Mouse (Mus musculus) forebrain, embryonic 16.5 days (tissue): ENCODE measurements at regions not wholly inside any gene's neighbourhood (a gene's known extent, or its start where the extent isn't known, plus 50 kb on each side); places are given as distances from the start of the nearest gene placed in this dataset.

Source experiments
- ATAC-seq: fragments of 200-750 bp; cut with Nextera tagmentation; 2 replicates; pipeline ENCODE4 v1.8.0; 2017; ENCODE audit warnings: mild to moderate bottlenecking, moderate library complexity
- H3K27ac ChIP-seq: fragments of 300-500 bp; sonication (generic); 2 replicates; pipeline ENCODE4 v1.5.1; 2014; ENCODE audit warnings: low read length, control low read depth
- H3K27me3 ChIP-seq: fragments of 300-500 bp; sonication (generic); replicated peaks from 2 replicates; pipeline ENCODE4 v1.6.1; 2014; ENCODE audit warnings: low read length; ENCODE audit not compliant: control insufficient read depth, insufficient read depth
- H3K36me3 ChIP-seq: fragments of 300-500 bp; sonication (generic); 2 replicates; pipeline ENCODE4 v1.6.1; 2014; ENCODE audit not compliant: control insufficient read depth, insufficient read depth
- H3K4me1 ChIP-seq: fragments of 300-500 bp; sonication (generic); replicated peaks from 2 replicates; pipeline ENCODE4 v1.6.1; 2014; ENCODE audit warnings: low read length; ENCODE audit not compliant: control insufficient read depth, insufficient read depth
- H3K4me2 ChIP-seq: fragments of 300-500 bp; sonication (generic); 2 replicates; pipeline ENCODE4 v1.6.1; 2014; ENCODE audit warnings: mild to moderate bottlenecking, low read length, control low read depth
- H3K4me3 ChIP-seq: fragments of 300-500 bp; sonication (generic); replicated peaks from 2 replicates; pipeline ENCODE4 v1.5.1; 2014; ENCODE audit warnings: mild to moderate bottlenecking, low read length, control low read depth
- H3K9ac ChIP-seq: fragments of 300-500 bp; sonication (generic); replicated peaks from 2 replicates; pipeline ENCODE4 v1.6.1; 2014; ENCODE audit warnings: low read depth, low read length, control low read depth
- H3K9me3 ChIP-seq: fragments of 300-500 bp; sonication (generic); 2 replicates; pipeline ENCODE4 v1.6.1; 2016; ENCODE audit warnings: low read length; ENCODE audit not compliant: control insufficient read depth
- WGBS: fragments of 180-500 bp; shearing (Covaris S2); extraction: QIAGEN DNeasy Blood & Tissue Kit; methylation state at CpG from one replicate; pipeline ENCODE4 v1.1.7; 2014; 5-methylcytosine and 5-hydroxymethylcytosine counted together

DNA sequence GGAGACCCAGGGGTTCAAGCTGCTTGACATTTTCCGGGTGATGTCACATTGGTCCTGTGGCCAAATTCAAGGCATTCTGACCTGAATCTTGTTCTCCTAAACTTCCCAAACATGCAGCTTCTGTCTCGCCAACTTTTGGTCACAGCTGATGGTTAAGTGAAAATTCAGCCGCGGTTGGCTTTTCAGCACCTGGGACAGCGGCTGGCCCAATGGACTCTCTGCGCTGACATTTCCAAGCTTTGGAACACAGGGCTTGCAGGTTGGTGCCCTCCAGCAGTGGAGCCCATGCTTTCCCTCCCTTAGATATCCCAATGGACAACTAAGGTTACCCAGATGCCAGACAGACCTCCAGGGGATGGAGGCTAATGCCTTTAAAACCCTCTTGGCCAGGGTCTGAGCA lies 100.2 kb downstream of the Aipl1 start:
- H3K9ac ChIP-seq = no peak overlapping the region
- no peak overlapping the region for H3K27ac ChIP-seq
- no peaks in the 10 kb centered on the region for H3K4me1 ChIP-seq
- no peaks in the 10 kb centered on the region for H3K9me3 ChIP-seq
- no peak overlapping the region for H3K4me3 ChIP-seq
- H3K27me3 ChIP-seq = no peaks in the 10 kb centered on the region
- H3K36me3 ChIP-seq = no peaks in the 10 kb centered on the region
- WGBS = 35% methylated on average over 6 of the region's 6 CpGs
- no peak for ATAC-seq
- H3K4me2 ChIP-seq = no peak overlapping the region

DNA sequence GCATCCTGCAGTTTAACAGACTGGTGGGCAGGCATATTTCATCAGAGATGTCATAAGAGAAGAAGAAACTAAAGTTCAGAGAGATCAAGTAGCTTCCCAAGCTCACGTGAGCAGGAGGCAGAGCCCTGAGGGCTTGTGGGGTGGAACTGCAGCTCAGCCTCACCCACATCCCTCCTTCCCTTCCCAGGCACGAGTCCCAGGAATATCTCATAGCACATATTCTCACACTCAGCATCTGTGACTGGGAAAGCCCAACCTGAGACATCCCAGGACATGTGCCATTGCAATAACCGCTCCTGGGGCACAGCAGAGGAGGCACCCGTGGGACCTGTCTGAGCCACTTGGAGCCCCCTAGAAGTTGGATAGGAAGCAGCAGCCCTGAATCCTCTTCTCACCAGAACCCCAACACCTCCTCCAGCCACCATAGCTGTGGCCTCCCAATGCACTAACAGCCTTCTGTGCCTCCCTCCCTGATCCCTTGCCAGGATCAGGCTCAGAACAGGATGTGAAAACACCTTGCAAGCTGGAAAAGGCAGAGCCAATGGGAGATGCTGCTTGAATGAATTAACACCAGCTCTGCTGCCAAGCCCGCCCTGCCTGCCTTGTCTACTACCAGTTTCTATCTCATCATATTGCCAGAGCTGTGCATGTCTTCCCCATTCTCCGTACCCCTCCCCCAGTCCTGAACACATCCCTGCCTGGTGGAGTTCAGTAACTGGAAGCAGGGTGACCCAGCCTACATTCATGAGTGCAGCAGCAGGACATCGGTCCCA lies 107.4 kb downstream of the Aipl1 start:
- 57% methylated on average over 7 of the region's 7 CpGs for WGBS
- H3K9ac ChIP-seq = no peak overlapping the region
- ATAC-seq = peak; percentile 83
- H3K27ac ChIP-seq = 0 out of 2 replicates have a peak overlapping the region, but pooled peaks have one; percentile 19
- H3K27me3 ChIP-seq = no peaks in the 10 kb centered on the region
- no peaks in the 10 kb centered on the region for H3K9me3 ChIP-seq
- no peak overlapping the region for H3K4me3 ChIP-seq
- peaks cover 12% of the 10 kb centered on the region for H3K4me1 ChIP-seq
- no peak overlapping the region for H3K4me2 ChIP-seq
- no peaks in the 10 kb centered on the region for H3K36me3 ChIP-seq

DNA sequence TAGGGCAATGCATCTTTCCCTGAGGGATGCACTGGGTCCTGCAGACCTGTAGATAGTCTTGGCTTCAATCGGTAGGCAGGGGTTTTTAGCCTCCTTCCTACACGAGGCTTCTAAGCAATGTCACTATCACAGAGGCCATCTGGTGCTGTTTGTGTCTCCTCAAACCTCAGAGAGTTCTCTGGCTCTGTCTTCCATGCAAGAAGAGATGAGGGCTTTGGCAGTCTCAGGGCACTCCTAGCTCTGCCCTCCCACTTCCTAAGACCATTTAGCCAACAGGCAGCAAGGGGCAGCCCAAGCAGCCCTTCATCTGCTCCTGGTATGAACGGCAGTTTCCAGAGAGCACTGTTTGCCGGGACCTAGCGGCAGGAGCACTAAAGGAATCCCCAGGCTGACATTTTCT lies 122.6 kb downstream of the Aipl1 start:
- 65% methylated on average over 5 of the region's 5 CpGs for WGBS
- no peak for ATAC-seq
- Histone ChIP-seq H3K4me2 (no peak overlapping the region), H3K4me3 (no peak overlapping the region), H3K27ac (no peak overlapping the region), H3K4me1 (no peaks in the 10 kb centered on the region), H3K36me3 (no peaks in the 10 kb centered on the region), H3K9me3 (no peaks in the 10 kb centered on the region), H3K9ac (no peak overlapping the region), H3K27me3 (no peaks in the 10 kb centered on the region)

GRCm38 (mm10) chr11:71912626-71913025 lies 124.7 kb downstream of the Aipl1 start:
- H3K4me3 ChIP-seq = no peak overlapping the region
- 90% methylated on average over 5 of the region's 5 CpGs for WGBS

GRCm38 (mm10) chr11:71911284-71911683 lies 126.0 kb downstream of the Aipl1 start:
- ATAC-seq = no peak

More at GRCm38 (mm10) chr11:71912626-71913025, 124.7 kb downstream of the Aipl1 start:
- H3K27me3 ChIP-seq = no peaks in the 10 kb centered on the region
- no peak overlapping the region for H3K9ac ChIP-seq
- no peaks in the 10 kb centered on the region for H3K9me3 ChIP-seq
- H3K4me1 ChIP-seq = no peaks in the 10 kb centered on the region
- H3K36me3 ChIP-seq = no peaks in the 10 kb centered on the region
- ATAC-seq = no peak
- no peak overlapping the region for H3K4me2 ChIP-seq
- H3K27ac ChIP-seq = no peak overlapping the region

DNA sequence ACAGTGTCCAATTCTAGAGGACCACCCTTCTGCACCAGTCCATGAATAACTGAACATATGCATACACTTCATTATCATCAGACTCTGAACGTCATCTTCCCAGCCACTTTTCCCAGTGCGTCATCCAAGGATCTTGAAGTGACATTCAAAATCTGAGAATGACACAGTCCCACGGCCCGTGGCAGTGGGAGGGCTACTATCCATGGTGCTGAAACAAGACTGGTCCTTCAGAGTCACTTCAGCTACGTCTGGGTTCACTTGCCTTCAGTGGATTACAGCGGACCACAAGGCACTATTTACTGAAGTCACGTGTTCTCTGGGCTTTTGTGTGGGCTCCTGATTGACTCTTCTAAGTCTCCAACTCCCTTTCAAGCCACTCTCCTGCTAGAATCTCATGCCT lies 128.7 kb downstream of the Aipl1 start:
- Histone ChIP-seq H3K9me3 (no peaks in the 10 kb centered on the region), H3K27me3 (no peaks in the 10 kb centered on the region), H3K4me2 (no peak overlapping the region), H3K36me3 (no peaks in the 10 kb centered on the region), H3K4me1 (no peaks in the 10 kb centered on the region), H3K9ac (no peak overlapping the region), H3K4me3 (no peak overlapping the region), H3K27ac (no peak overlapping the region)
- ATAC-seq = no peak
- 20% methylated on average over 7 of the region's 7 CpGs for WGBS

More at GRCm38 (mm10) chr11:71911284-71911683, 126.0 kb downstream of the Aipl1 start:
- Histone ChIP-seq H3K27me3 (no peaks in the 10 kb centered on the region), H3K9ac (no peak overlapping the region), H3K36me3 (no peaks in the 10 kb centered on the region), H3K27ac (no peak overlapping the region), H3K4me1 (no peaks in the 10 kb centered on the region), H3K4me3 (no peak overlapping the region), H3K4me2 (no peak overlapping the region), H3K9me3 (no peaks in the 10 kb centered on the region)
- 87% methylated on average over 5 of the region's 5 CpGs for WGBS

- Histone ChIP-seq H3K36me3 (no peaks in the 10 kb centered on the region), H3K27ac (peak overlapping the region; percentile 86), H3K4me3 (no peak overlapping the region), H3K9me3 (no peaks in the 10 kb centered on the region), H3K9ac (no peak overlapping the region), H3K4me1 (peaks cover 13% of the 10 kb centered on the region), H3K27me3 (no peaks in the 10 kb centered on the region), H3K4me2 (no peak overlapping the region)
- 22% methylated on average over 2 of the region's 2 CpGs for WGBS
- ATAC-seq = peak; percentile 86
These were observed 134.3 kb downstream of the Aipl1 start for GRCm38 (mm10) chr11:71903020-71903410.

DNA sequence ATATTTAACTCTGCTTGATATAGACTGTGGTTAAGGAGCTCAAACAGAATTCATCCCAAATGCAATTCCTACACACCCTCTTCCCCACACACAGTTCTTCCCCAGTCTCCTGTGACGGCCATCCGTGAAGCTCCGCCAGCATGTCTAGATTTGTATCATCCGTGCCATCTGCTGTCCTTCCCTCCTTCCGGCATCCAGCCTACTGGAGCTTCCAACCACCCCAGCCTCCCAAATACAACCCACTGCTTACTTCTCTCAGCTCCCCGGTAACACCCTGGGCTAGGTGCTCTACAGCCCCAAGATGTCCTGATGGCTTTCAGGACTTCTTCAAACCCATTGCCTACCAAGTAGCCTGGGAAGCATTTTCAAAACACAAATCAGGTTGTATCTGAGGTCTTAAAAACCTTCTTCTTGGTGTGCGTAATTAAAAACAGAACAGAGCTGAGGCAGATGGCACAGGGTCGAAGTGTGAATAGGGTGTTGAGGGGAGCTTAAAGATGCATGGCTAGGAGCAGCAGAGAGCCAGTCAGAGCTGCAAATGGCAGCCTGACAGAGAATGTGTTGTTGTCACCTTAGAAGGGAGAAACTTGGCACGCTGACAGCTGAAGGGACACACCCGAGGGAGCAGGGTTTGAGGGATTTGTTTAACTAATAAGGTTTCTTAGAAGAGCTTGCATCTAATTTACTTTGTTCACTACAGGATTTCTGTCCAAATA lies 134.8 kb downstream of the Aipl1 start:
- Histone ChIP-seq H3K4me2 (peak overlapping the region; percentile 29), H3K9ac (no peak overlapping the region), H3K27me3 (no peaks in the 10 kb centered on the region), H3K36me3 (no peaks in the 10 kb centered on the region), H3K9me3 (no peaks in the 10 kb centered on the region), H3K4me3 (no peak overlapping the region), H3K27ac (peak overlapping the region; percentile 83), H3K4me1 (peaks cover 13% of the 10 kb centered on the region)
- ATAC-seq = peak; percentile 97
- 35% methylated on average over 10 of the region's 10 CpGs for WGBS

DNA sequence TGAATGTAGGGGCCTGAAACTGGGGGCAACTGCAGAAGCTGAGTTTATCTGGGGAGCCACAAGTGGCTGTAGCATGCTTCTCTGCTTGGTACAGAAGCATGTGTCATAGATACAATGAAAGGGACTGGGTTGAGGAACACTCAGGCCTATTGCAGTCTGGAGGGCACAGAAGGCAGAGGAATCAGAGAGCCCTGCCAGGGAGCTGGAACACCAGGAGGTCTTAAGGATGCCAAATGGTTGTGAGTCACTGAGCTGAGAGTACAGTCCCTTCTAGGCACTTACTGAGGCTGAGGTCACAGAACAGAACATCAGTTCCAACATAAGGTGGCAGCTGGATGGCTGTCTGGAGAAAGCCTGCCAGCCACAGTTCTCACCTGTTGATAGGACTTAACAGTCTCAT lies 136.5 kb downstream of the Aipl1 start:
- Histone ChIP-seq H3K4me1 (peaks cover 13% of the 10 kb centered on the region), H3K27me3 (no peaks in the 10 kb centered on the region), H3K4me2 (no peak overlapping the region), H3K27ac (no peak overlapping the region), H3K36me3 (no peaks in the 10 kb centered on the region), H3K4me3 (no peak overlapping the region), H3K9me3 (no peaks in the 10 kb centered on the region), H3K9ac (no peak overlapping the region)
- no peak for ATAC-seq
